Mouse (Mus musculus): ENCODE results near the gene Mcts2. TPM values are rescaled to one million over a fixed set of nuclear protein-coding genes. Genes with fewer than 3 reads are reported as not detected.
A peak's percentile ranks its signal among the peaks of the same experiment; 100 is the strongest.

Mcts2 gene
- polyA plus RNA-seq, 1 experiment, result not detected

- no peak overlapping the region for H3K4me3 ChIP-seq (ENCODE audit: insufficient read depth, low read depth, low read length)
- no peak for TF ChIP-seq POLR2A (IDR thresholded peaks at IDR 0.05; ENCODE audit: insufficient read depth, low read depth, low read length)
- TF ChIP-seq CTCF (IDR thresholded peaks at IDR 0.05; ENCODE audit: insufficient read depth, low read depth, low read length), result peak; percentile 97
- WGBS, result 38% methylated on average over 20 of the region's 20 CpGs
- peak overlapping the region; percentile 18; the same call in 1 of the 2 replicates for H3K27ac ChIP-seq (ENCODE audit: insufficient read depth, low read depth, low read length)
- peaks cover 14% of the 10 kb centered on the region for H3K4me1 ChIP-seq (ENCODE audit: control insufficient read depth, insufficient read depth, low read length)
Measured at GRCm38 (mm10) chr2:152696476-152697164, 9.8 kb downstream of the Mcts2 start.

GRCm38 (mm10) chr2:152700138-152700537 lies 13.3 kb downstream of the Mcts2 start:
- H3K4me1 ChIP-seq (ENCODE audit: control insufficient read depth, insufficient read depth, low read length), result peaks cover 10% of the 10 kb centered on the region
- H3K27ac ChIP-seq (ENCODE audit: insufficient read depth, low read depth, low read length), result no peak overlapping the region
- 94% methylated on average over 10 of the region's 10 CpGs for WGBS
- H3K4me3 ChIP-seq (ENCODE audit: insufficient read depth, low read depth, low read length), result no peak overlapping the region
- TF ChIP-seq POLR2A (IDR thresholded peaks at IDR 0.05; ENCODE audit: insufficient read depth, low read depth, low read length), result no peak
- no peak for TF ChIP-seq CTCF (IDR thresholded peaks at IDR 0.05; ENCODE audit: insufficient read depth, low read depth, low read length)

- no peak for TF ChIP-seq POLR2A (IDR thresholded peaks at IDR 0.05; ENCODE audit: insufficient read depth, low read depth, low read length)
- TF ChIP-seq CTCF (IDR thresholded peaks at IDR 0.05; ENCODE audit: insufficient read depth, low read depth, low read length), result no peak
- Histone ChIP-seq H3K4me3 (ENCODE audit: insufficient read depth, low read depth, low read length) (no peak overlapping the region), H3K27ac (ENCODE audit: insufficient read depth, low read depth, low read length) (no peak overlapping the region), H3K4me1 (ENCODE audit: control insufficient read depth, insufficient read depth, low read length) (peaks cover 16% of the 10 kb centered on the region)
- 71% methylated on average over 8 of the region's 8 CpGs for WGBS
Measured at GRCm38 (mm10) chr2:152700725-152701124, 13.9 kb downstream of the Mcts2 start.

GRCm38 (mm10) chr2:152703596-152704255 lies 16.9 kb downstream of the Mcts2 start:
- peaks cover 29% of the 10 kb centered on the region for H3K4me1 ChIP-seq (ENCODE audit: control insufficient read depth, insufficient read depth, low read length)
- TF ChIP-seq POLR2A (IDR thresholded peaks at IDR 0.05; ENCODE audit: insufficient read depth, low read depth, low read length) (no peak), CTCF (IDR thresholded peaks at IDR 0.05; ENCODE audit: insufficient read depth, low read depth, low read length) (no peak)
- WGBS, result 92% methylated on average over 21 of the region's 21 CpGs
- no peak overlapping the region for H3K27ac ChIP-seq (ENCODE audit: insufficient read depth, low read depth, low read length)
- H3K4me3 ChIP-seq (ENCODE audit: insufficient read depth, low read depth, low read length), result no peak overlapping the region

- no peak for TF ChIP-seq POLR2A (IDR thresholded peaks at IDR 0.05; ENCODE audit: insufficient read depth, low read depth, low read length)
- TF ChIP-seq CTCF (IDR thresholded peaks at IDR 0.05; ENCODE audit: insufficient read depth, low read depth, low read length), result no peak
- Histone ChIP-seq H3K27ac (ENCODE audit: insufficient read depth, low read depth, low read length) (no peak overlapping the region), H3K4me3 (ENCODE audit: insufficient read depth, low read depth, low read length) (no peak overlapping the region), H3K4me1 (ENCODE audit: control insufficient read depth, insufficient read depth, low read length) (peaks cover 29% of the 10 kb centered on the region)
- 84% methylated on average over 5 of the region's 5 CpGs for WGBS
Measured at GRCm38 (mm10) chr2:152704256-152704605, 17.4 kb downstream of the Mcts2 start.

GRCm38 (mm10) chr2:152704811-152705370 lies 18.1 kb downstream of the Mcts2 start:
- Histone ChIP-seq H3K4me1 (ENCODE audit: control insufficient read depth, insufficient read depth, low read length) (peaks cover 29% of the 10 kb centered on the region), H3K27ac (ENCODE audit: insufficient read depth, low read depth, low read length) (no peak overlapping the region)

GRCm38 (mm10) chr2:152705993-152706571 lies 19.2 kb downstream of the Mcts2 start:
- TF ChIP-seq CTCF (IDR thresholded peaks at IDR 0.05; ENCODE audit: insufficient read depth, low read depth, low read length) (no peak), POLR2A (IDR thresholded peaks at IDR 0.05; ENCODE audit: insufficient read depth, low read depth, low read length) (no peak)
- Histone ChIP-seq H3K4me1 (ENCODE audit: control insufficient read depth, insufficient read depth, low read length) (peaks cover 25% of the 10 kb centered on the region), H3K27ac (ENCODE audit: insufficient read depth, low read depth, low read length) (peak overlapping the region; percentile 89; the same call in 1 of the 2 replicates), H3K4me3 (ENCODE audit: insufficient read depth, low read depth, low read length) (no peak overlapping the region)
- WGBS, result 47% methylated on average over 22 of the region's 22 CpGs

More at GRCm38 (mm10) chr2:152704811-152705370, 18.1 kb downstream of the Mcts2 start:
- no peak for TF ChIP-seq CTCF (IDR thresholded peaks at IDR 0.05; ENCODE audit: insufficient read depth, low read depth, low read length)
- no peak for TF ChIP-seq POLR2A (IDR thresholded peaks at IDR 0.05; ENCODE audit: insufficient read depth, low read depth, low read length)
- 91% methylated on average over 14 of the region's 14 CpGs for WGBS
- no peak overlapping the region for H3K4me3 ChIP-seq (ENCODE audit: insufficient read depth, low read depth, low read length)

GRCm38 (mm10) chr2:152707186-152707585 lies 20.4 kb downstream of the Mcts2 start:
- peak overlapping the region; percentile 54 for H3K4me3 ChIP-seq (ENCODE audit: insufficient read depth, low read depth, low read length)
- peak overlapping the region; percentile 89 for H3K27ac ChIP-seq (ENCODE audit: insufficient read depth, low read depth, low read length)
- no peak for TF ChIP-seq POLR2A (IDR thresholded peaks at IDR 0.05; ENCODE audit: insufficient read depth, low read depth, low read length)
- no peak for TF ChIP-seq CTCF (IDR thresholded peaks at IDR 0.05; ENCODE audit: insufficient read depth, low read depth, low read length)
- H3K4me1 ChIP-seq (ENCODE audit: control insufficient read depth, insufficient read depth, low read length), result peaks cover 25% of the 10 kb centered on the region
- 25% methylated on average over 7 of the region's 7 CpGs for WGBS

- H3K4me3 ChIP-seq (ENCODE audit: insufficient read depth, low read depth, low read length), result peak overlapping the region; percentile 54
- H3K27ac ChIP-seq (ENCODE audit: insufficient read depth, low read depth, low read length), result peak overlapping the region; percentile 89
- 26% methylated on average over 31 of the region's 31 CpGs for WGBS
- peaks cover 25% of the 10 kb centered on the region for H3K4me1 ChIP-seq (ENCODE audit: control insufficient read depth, insufficient read depth, low read length)
- TF ChIP-seq POLR2A (IDR thresholded peaks at IDR 0.05; ENCODE audit: insufficient read depth, low read depth, low read length) (peak; percentile 86), CTCF (IDR thresholded peaks at IDR 0.05; ENCODE audit: insufficient read depth, low read depth, low read length) (no peak)
Measured at GRCm38 (mm10) chr2:152707627-152708026, 20.8 kb downstream of the Mcts2 start.

Data from olfactory bulb, adult 2 months (tissue).